Mouse (Mus musculus) retina, adult 2 months (tissue): ENCODE measurements around the gene Cped1.
A peak's percentile ranks its signal among the peaks of the same experiment; 100 is the strongest.

Experiments used
- DNase-seq: peaks from one replicate; pipeline ENCODE4 v3.0.0-alpha.2; 2012; ENCODE audit warnings: low read depth, low spot score

The Cped1 gene

DNA sequence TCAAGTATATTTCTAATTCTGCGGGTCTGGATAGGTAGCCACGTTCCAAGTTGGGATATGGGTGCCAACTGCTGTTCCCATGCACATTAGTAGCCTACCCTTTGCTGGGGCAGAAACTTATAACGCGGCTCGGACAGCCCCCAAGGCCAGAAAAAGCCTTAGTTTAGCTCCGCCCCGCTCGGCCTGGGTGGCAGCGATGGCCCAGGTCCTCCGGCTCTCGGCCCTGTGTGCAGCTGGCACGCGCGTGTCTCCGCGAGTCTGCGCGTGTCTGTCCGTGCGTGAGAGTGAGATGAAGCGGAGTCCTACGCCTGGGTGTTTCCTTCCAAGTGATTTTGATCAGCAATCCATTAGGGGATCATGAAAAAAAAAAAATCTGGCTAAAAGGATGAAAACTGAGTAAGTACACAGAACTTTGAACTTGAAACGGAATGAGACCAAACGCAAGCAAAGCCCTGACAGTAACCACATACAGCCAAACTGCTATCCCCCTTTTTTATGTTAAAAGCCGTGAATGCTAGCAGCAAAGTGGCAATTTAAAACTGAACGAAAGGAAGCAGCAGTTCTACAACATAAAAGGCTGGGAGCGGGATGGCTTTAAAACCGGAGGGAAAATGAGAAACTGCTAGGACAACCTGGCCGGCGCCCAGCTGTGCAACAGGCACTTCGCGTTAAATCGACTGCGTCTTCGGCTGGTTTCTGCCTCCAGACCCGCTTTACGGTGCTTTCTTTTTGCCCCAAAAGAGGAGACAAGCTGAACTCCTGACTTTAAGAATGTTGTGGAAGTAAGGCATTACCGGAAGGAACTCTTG is at the start of gene Cped1:
Cped1 (plus strand) TSS at position 185 of the 809 bp plus-strand sequence.
- no peak for DNase-seq

DNA sequence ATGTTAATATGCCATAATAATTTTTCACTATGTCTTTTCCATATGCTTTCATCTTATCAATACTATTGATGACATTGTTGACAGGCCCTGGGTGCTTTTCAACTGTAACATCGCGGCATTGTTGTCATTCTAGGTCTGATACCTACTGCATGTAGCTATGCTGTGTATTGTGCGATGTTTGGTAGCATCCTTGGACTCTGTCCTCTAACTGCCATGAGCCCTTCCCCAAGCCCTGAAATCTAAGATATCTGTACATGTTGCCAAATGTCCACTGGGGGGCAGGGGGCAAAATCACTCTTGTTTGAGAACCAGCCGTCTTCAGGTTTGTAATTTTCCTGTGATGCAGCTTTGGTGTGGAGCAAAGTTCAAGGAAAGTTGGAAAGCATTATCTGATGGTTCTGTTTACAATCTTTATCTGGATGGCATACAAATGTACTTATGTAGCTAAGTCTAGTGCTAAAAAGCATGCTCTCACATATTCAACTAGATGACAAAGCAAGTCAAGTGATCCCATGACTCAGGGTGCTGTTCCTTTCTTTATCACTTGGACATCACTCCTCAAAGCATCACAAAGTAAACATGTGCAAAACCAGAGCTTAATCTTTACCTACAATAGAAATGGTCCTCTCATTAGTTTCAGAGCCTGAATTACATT is 47.6 kb upstream of the Cped1 start:
- no peak for DNase-seq

DNA sequence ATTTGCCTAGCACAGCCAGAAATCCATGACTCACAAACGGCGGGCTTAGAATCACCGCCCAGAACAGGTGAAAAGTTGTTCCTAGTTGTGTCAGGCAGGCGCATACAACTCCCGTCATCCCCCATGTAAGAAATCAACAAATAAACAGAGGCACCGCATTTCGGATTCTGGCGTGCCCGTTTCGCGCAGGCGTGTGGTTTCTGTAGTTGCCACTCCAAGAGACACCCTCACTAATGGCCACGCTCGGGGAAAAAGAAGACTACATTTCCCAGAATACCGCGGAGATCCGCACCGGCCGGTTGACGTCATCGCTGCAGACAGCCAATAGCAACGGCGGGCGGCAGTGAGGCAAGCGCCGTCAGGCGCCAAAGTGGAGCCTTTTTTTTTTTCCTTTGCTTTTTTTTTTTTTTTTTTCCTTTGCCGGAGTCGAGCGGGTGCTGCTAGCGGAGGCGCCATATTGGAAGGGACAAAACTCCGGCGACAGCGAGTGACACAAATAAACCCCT is 36.4 kb upstream of the Cped1 start, which contains the start of gene Ing3:
Ing3 (plus strand) TSS at position 346 of the 506 bp plus-strand sequence.
- peak; percentile 97 for DNase-seq

DNA sequence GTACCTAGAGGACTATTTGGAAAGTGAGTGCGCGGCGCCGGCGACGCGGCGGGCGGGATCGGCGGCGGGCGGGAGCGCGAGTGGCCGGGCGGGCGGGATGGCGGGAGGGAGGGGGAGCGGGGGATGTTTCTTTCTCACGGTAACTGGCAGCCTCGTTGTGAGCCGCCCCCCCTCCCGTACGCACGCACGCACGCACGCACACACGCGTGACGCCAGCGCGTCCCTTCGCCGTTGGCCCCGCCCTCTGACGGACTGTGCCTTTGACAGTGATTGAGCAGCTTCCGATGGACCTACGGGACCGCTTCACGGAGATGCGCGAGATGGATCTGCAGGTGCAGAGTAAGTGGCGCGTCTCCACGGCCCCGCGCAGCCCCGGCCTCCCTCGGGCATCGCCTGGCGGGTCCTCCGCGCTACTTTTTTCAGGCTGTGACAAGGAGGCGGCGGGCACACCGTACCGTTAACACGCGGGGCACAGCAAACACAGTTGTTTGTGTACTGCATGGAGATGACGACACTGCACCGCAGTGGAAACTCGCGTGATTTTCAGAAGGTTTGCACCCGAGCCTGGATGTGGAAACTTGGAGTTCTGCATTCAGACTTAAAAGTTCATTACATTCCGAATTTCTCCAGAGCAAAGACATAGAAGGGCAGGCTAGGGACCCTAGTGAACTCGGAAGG is 35.8 kb upstream of the Cped1 start:
- peak; percentile 92 for DNase-seq

DNA sequence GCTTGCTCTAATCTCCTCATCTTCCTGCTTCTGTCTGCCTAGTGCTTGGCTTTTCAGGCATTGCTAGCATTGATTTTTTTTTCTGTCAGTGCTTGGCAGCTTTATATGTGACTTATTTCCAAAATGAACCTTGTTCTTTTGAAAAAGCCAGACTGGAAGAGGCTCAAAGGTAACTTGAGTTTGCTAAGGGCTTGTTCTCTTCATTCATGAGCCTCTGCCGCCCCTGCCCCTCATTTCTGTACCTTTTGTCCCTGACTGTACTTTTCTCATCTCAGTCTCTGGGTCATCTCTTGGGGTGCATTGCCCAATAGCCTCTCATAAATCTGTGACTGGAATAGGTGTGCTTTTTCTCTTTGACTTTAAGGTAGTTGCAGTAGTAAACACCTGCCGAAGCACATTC is 35.0 kb upstream of the Cped1 start:
- no peak for DNase-seq

DNA sequence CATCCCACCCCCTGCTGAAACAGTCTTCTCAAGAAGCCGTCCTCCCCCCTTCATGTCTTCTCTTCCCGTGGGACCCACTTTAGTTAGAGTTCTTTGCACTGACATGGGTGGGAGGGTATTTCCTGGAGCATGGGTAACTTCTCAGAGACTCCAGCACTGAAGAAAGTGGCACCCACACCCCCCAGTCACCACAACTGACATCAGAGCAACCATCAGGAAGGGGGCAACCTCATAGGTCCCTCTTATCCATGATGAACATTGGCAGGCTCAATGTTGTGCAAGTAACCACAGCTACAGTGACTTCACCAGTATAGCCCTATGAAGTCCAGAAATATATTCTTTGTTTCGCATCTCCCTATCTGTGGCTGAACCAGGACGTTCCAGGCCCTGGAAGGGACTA is 30.2 kb upstream of the Cped1 start:
- no peak for DNase-seq

DNA sequence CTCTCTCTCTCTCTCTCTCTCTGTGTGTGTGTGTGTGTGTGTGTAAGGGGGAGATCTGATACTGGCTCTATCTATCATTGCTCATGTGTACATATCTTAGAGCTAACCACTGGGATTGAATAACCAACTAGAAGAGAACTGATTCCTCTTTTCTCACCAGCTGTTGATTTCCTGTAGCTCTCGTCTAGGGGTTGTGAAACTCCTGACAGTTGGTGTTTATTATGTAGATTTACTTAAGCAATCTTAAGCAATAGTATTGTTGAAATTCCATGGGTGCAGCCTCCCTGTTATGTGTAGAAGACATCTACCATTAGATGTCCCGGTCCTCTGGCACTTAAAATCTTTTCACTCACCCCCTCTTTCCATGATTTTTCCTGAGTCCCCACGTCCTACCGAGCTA is 26.8 kb upstream of the Cped1 start:
- no peak for DNase-seq

DNA sequence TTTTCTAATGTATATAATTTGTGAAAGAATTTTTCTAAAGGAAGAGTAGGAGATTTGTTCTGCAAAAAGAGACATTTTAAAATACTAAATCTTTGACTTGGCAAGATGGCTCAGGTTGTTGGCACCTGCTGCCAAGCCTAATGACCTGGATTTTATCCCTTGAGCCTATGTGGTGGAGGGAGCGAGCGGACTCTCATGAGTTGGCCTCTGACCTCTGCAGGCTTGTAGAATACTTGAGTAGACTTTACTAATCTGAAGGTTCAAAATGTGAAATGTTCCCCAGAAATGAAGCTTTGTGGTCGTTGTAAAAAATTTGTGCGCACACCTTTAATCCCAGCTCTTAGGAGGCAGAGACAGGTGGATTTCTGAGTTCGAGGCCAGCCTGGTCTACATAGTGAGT is 25.8 kb upstream of the Cped1 start:
- DNase-seq: no peak

DNA sequence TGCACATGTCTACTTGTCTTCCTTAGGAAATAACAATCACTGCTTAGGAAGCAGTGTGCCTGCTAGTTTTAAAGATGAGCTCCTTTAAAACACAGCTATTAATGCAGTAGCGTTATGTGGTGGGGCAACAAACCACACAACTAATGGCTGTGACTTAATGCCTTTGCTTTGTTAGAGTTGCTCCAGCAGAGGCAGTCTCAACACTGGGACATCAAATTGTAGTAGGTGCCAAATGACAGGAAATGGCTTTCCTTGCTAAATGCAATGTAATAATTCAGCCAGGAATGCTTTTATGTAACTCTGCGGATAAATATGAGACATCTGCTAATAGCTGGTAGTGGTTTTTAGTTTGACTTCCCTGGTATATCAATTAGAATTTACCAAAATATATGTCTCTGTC is 8.2 kb upstream of the Cped1 start:
- no peak for DNase-seq

DNA sequence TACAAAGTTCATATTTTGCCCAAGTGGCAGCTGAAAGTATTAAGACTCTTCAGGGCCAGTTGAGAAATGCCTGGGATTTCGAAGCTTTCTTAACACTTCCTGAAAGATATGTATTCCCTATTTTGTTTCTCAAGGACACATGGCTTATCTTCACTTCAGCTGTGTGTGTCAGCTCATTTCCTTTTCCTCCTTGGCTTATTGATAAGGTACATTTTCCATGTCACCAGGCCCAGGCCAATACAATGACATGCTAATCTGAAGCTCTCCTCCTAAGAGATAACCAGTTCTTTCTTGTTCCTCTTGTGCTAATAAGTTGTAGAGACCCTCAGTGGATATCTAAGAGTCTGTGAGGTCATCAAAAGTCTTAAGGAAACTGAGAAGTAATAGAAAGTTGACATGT is 4.6 kb upstream of the Cped1 start:
- no peak for DNase-seq

DNA sequence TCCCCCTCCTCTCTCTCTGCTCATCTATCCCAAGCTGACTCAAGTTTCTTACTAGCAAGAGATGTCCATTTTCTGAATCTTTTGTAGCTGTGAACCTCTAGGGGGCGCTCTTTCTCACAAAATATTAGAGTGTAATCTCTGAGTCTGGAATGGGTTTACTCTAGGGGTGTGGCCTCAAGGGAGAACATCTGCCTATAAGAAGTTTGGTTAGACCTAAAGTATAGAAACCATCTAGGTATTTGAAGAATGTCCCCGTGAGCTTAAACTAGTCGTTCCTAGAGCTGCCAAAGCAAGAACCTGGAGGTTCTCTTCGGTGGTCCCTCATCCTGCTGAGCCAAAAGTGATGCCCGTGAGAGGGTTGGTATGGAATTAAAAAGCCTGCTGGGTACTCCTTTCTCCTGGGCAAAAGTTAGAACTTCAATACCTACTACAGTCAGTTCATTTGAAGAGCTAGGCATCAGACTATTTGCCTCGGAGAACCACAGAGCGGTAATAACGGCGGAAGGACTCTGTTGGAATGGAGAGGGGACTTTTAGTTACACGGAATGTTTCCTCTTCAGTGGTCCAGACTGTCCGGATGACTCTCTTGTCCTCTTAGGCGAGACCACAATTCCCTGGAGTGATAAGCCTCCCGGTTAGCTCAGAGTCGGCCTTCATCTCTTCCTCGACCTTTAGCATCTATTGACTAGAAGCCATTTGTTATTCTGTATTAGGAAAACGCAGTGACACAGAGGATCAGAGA is 555 bp upstream of the Cped1 start:
- DNase-seq: peak; percentile 43

DNA sequence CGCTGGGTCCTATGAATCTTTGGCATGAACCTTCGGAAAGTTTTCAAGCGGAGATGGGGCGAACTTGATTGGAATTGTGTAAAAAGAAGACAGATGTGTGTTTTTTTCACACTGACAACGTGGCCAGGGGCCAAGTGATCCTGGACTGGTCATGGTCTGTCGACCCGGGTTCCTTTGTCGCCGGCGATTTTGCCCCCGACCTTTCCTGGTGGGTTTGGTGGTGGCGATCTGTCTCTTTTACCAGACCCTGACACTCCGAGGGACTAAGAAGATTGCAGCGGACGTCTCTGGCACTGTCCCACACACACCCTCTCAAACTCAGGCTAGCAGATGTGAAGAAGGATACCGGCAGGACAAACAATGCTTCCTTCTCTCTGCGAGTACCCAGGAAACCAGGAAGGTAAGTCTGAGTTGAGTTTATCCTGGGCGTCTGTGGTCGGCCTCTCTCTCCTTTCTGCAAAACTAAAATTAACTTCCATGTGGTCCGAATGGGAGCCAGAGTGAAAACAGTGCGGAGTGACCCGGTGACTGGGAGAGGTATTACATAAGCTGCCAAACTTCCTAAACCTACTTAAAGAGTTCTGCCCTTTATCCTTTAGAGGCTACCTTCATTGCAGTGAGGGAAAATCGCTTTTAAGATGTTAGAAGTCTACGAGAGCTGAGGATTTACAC is 1.1 kb downstream of the Cped1 start:
- no peak for DNase-seq

DNA sequence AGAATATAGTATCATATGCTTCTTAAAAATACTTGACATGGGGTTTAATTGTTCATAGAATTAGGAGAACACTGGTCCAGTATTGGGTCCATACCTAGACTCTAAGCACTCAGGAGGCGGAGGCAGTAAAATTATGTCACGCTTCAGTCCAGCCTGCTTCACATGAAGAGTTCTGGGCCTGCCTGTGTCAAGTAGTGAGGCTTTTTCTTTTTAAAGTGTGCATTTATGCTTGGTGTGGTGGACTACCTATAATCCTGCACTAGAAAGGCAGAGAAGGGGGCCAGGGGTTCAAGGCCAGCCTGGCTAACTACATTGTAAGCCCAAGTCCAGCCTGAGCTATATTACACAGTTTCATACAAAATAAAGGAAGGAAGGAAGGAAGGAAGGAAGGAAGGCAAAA is 1.8 kb downstream of the Cped1 start:
- no peak for DNase-seq

DNA sequence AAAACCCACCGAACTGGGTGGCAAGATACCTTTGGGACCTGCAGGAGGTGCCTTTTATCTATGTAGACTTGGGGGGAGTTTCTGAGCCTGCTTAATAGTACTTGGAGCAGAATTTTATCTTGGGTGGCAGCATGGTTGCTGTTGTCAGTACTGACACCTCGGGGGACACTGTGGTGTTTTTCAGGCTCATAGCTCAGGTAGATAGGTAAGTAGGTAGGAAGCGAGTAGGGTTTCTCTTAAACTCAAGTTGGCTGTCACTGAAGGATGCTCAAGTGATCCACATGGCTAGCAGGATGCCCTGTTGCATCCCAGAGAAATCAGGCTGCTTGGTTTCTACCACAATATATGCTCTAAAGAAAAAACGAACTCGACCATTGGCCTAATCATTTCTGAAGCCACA is 2.6 kb downstream of the Cped1 start:
- DNase-seq: no peak

DNA sequence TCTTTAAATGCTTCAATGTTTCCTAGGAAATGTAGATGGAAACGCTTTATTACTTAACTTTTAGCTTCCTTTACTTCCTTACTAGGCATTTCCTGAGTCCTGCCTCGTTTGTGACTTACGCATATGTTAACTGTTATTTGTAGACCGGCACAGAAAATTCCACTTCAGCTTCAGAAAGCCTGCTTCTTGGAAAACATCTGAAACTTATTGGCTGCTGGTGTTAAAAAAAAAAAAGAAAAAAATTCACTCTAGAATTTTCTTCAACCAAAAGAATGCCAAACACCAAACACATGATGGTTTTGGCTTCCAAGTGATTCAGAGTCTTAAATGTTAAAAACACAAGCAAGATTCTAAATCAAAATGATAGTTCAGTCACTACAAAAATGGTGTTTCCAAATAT is 3.4 kb downstream of the Cped1 start:
- no peak for DNase-seq

DNA sequence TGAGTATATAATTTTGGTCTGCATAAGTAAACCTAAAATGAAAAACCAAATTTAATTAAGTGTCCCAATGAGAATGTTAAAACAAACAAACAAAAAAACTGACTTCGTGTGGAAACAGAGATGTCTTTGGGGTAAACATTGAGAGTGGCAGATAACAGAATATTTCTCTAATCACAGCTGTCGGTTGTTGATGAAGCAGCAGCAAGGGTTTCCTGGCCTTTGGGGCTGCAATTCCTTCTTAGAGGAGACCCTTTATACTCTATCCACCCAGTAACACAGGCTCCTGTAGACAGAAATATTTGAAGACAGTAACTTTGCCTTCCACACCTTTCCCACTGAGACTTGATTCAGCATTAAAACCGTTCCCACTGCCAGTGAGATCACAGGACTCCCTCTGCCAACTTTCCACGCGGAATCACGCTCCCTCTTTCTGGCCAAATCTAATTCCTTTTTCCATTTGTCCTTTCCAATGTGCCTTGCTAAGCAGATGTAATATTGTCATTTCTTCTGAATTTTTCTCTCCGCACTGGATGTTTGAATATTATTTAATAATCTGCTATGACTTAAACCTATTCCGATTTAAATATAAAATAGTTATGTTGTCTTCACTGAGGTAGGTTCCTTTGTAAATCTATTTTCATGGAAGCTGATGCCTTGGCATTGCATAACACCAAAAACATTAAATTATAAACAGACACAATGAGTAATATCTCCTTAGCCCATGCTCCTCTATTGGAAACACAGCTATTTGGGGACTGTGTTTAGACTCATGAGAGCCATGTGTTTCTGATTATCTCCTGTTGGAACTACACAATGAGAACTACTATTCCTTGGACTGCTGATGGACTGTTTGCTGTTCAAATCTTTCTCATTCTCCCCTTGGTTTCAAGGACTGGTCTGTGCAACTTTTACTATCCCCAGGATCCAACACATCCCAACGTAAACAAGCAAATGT is 4.7 kb downstream of the Cped1 start:
- no peak for DNase-seq

DNA sequence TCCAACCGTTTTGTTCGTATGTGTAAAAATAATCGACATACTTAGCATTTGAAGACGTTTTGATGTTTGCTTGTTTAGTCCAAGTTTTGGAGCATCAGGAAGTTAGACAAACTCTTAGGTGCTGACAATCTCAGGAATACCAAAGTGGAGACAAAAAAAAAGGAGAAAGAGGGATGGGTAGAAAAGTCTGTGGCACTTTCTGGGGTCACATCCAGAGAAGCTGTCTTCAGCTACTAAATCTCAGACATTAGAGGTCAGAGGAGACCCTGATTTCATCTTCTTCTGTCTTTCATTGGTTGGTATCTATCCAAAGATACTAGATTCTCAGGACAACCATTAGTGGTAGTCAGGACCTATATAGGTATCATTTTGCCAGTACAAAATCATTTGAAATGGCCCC is 5.4 kb downstream of the Cped1 start:
- DNase-seq: no peak

DNA sequence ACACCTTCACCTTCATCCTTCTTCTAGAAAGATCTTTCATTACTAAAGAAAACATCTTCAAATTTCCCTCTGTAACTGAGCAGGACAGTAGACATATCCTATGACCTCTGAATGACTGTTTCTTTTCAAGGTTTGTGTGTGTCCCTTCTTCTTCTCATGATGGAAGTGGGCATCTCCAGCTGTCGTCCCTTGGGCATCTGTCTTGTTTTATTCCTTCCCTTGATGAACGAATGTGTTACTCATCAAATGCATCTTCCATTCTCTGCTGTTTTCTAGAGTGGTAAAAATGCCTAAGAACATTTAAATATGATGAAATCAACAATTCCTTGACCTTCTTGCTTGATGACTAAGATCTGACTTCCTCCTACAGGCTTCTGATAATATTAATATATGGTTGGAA is 7.4 kb downstream of the Cped1 start:
- no peak for DNase-seq

DNA sequence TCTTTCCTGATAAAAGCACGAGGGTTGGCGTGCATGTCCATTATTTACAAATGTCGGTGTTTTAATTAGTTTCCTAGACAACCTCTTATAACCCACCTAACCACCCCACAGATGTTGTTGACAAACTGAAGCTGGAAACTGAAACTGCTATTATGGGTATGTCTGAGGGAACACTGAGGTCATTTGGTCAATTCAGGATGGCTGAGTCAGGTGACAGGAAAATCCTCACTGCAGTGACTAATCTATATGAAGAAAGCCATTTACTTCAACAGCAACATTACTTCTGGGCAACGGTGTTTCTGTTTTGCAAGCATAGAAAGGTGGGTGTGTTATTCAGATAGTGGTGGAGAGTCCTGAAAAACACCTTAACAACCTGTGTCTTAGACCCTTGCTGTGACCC is 12.4 kb downstream of the Cped1 start:
- no peak for DNase-seq

DNA sequence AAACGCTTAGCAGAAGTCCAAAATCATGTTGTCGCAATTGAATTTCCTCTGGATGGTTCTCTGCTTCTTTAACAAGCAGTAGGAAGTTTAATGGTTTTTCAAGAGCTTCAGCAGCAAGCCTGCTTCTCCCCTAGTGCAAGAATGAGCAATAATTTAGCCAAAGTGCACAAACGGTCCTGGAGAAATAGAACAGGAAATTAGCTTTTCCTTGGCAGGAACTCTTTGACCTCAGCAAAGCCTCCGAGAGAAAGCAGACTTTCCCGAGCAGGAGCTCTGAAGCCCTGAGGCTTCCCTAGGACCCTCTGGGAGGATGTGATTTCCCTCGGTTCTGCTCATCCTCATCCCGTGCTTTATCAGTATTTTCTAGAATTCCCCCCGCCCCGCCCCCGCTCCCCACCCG is 13.3 kb downstream of the Cped1 start:
- DNase-seq: no peak
